Mouse (Mus musculus) forebrain, embryonic 13.5 days (tissue): ENCODE results near the gene H2-M9. TPM values are rescaled to one million over a fixed set of nuclear protein-coding genes. Genes with fewer than 3 reads are reported as not detected.

Experiments used
- ATAC-seq: fragments of 200-750 bp; cut with Nextera tagmentation; 2 replicates; pipeline ENCODE4 v1.8.0; 2017
- H3K27ac ChIP-seq: fragments of 300-500 bp; sonication (generic); 2 replicates; pipeline ENCODE4 v1.5.1; 2015; ENCODE audit warnings: inconsistent platforms, mild to moderate bottlenecking, moderate library complexity
- H3K27me3 ChIP-seq: fragments of 300-500 bp; sonication (generic); 2 replicates; pipeline ENCODE4 v1.6.1; 2015; ENCODE audit warnings: mild to moderate bottlenecking, inconsistent platforms
- H3K36me3 ChIP-seq: fragments of 300-500 bp; sonication (generic); 2 replicates; pipeline ENCODE4 v1.6.1; 2015; ENCODE audit warnings: mild to moderate bottlenecking, inconsistent platforms; ENCODE audit not compliant: poor library complexity, severe bottlenecking
- H3K4me1 ChIP-seq: fragments of 300-500 bp; sonication (generic); 2 replicates; pipeline ENCODE4 v1.6.1; 2015; ENCODE audit warnings: inconsistent platforms
- H3K4me2 ChIP-seq: fragments of 300-500 bp; sonication (generic); 2 replicates; pipeline ENCODE4 v1.6.1; 2015; ENCODE audit warnings: inconsistent platforms, mild to moderate bottlenecking, moderate library complexity
- H3K4me3 ChIP-seq: fragments of 300-500 bp; sonication (generic); 2 replicates; pipeline ENCODE4 v1.5.1; 2015; ENCODE audit warnings: mild to moderate bottlenecking, inconsistent platforms
- H3K9ac ChIP-seq: fragments of 300-500 bp; sonication (generic); 2 replicates; pipeline ENCODE4 v1.6.1; 2015; ENCODE audit warnings: mild to moderate bottlenecking, inconsistent platforms
- H3K9me3 ChIP-seq: fragments of 300-500 bp; sonication (generic); replicated peaks from 2 replicates; pipeline ENCODE4 v1.6.1; 2016; ENCODE audit warnings: inconsistent platforms
- WGBS: fragments of 180-500 bp; shearing (Covaris S2); methylation state at CpG from one replicate; pipeline ENCODE4 v1.1.7; 2015; 5-methylcytosine and 5-hydroxymethylcytosine counted together
- polyA plus RNA-seq: library from polyadenylated mRNA; unstranded; fragments of >200 nt; fragmentation: Nextera tagmentation; extraction: Ambion mirVana; gene quantifications from 2 replicates; pipeline ENCODE4 v1.2.1, GENCODE M21; 2015

Gene H2-M9
- not detected in 2 replicates for polyA plus RNA-seq

- H3K4me1 ChIP-seq: no peaks in the 10 kb centered on the region
- WGBS: 97% methylated on average over 3 of the region's 3 CpGs
- no peak within 1 kb of the TSS for H3K9ac ChIP-seq
- no peak for ATAC-seq
- no peak within 1 kb of the TSS for H3K4me3 ChIP-seq
- no peak within 1 kb of the TSS for H3K27ac ChIP-seq
- H3K36me3 ChIP-seq: no peaks in the 10 kb centered on the region
- no peaks in the 10 kb centered on the region for H3K27me3 ChIP-seq
- H3K9me3 ChIP-seq: no peaks in the 10 kb centered on the region
- H3K4me2 ChIP-seq: no peak within 1 kb of the TSS
Observed at GRCm38 (mm10) chr17:36642566-36642965, at the start of gene H2-M9. Gene H2-M9 (minus strand): TSS chr17:36642666.

DNA sequence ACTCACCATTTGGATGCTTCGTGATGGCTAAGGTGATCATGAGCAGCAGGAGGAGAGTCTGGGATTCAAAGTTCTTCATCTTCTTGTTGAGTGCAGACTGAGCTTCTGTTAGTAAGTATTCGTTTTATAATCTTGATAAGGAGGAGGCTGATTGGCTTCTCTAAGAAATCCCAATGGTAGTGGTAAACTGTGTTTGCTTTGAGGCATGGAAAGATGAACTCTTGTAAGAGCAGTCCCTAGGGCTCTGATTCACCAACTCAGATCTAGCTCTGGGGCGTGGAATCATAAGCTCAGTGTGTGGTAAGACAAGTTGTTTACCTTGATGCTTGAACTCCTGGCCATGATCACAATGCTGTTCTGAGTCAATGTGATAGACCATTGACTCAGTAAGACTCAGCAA lies 29.7 kb upstream of the H2-M9 start, which contains the start of gene H2-M1:
TSS of gene H2-M1 (minus strand) at position 101 of the 400 bp plus-strand sequence.
- no peaks in the 10 kb centered on the region for H3K4me1 ChIP-seq
- no peak within 1 kb of the TSS for H3K4me2 ChIP-seq
- H3K27ac ChIP-seq: no peak within 1 kb of the TSS
- no peak for ATAC-seq
- no peak within 1 kb of the TSS for H3K9ac ChIP-seq
- no peak within 1 kb of the TSS for H3K4me3 ChIP-seq
- H3K36me3 ChIP-seq: no peaks in the 10 kb centered on the region
- WGBS: 74% methylated on average over 3 of the region's 3 CpGs
- H3K27me3 ChIP-seq: no peaks in the 10 kb centered on the region
- H3K9me3 ChIP-seq: no peaks in the 10 kb centered on the region; the same call in none of the 2 replicates

Other genes starting within 250 kb of the H2-M9 start
- not detected in 2 replicates for gene H2-M10.4, start 180.3 kb downstream of the H2-M9 start, polyA plus RNA-seq
- not detected in 2 replicates for gene H2-M11, start 95.6 kb downstream of the H2-M9 start, polyA plus RNA-seq
- gene H2-M1, start 29.6 kb upstream of the H2-M9 start, polyA plus RNA-seq: not detected in 2 replicates
- not detected in 2 replicates for gene H2-M10.5, start 130.2 kb upstream of the H2-M9 start, polyA plus RNA-seq
- gene H2-M10.6, start 169.5 kb upstream of the H2-M9 start, polyA plus RNA-seq: not detected in 2 replicates
- gene Trim26, start 194.5 kb upstream of the H2-M9 start, polyA plus RNA-seq: 34.4 and 39.2 TPM in 2 replicates
- gene Trim15, start 224.5 kb upstream of the H2-M9 start, polyA plus RNA-seq: 0.30 and 0.41 TPM in 2 replicates
- gene Trim10, start 226.9 kb upstream of the H2-M9 start, polyA plus RNA-seq: 1.2 and 2.1 TPM in 2 replicates
- not detected in 2 replicates for gene Trim40, start 247.5 kb upstream of the H2-M9 start, polyA plus RNA-seq